Mouse (Mus musculus) midbrain, embryonic 14.5 days (tissue): ENCODE measurements around the gene Trim2. TPM values are rescaled to one million over a fixed set of nuclear protein-coding genes. Genes with fewer than 3 reads are reported as not detected.
A peak's percentile ranks its signal among the peaks of the same experiment; 100 is the strongest.

ENCODE experiments used
- ATAC-seq: fragments of 200-750 bp; cut with Nextera tagmentation; 2 replicates; pipeline ENCODE4 v1.8.0; 2017; ENCODE audit warnings: moderate number of reproducible peaks, moderate library complexity; ENCODE audit not compliant: low FRiP score, low TSS enrichment
- DNase-seq: peaks from one replicate; pipeline ENCODE4 v3.0.0-alpha.2; 2015
- H3K27ac ChIP-seq: fragments of 300-500 bp; sonication (generic); replicated peaks from 2 replicates; pipeline ENCODE4 v1.5.1; 2014; ENCODE audit warnings: mild to moderate bottlenecking, low read depth, low read length, moderate library complexity
- H3K27me3 ChIP-seq: fragments of 300-500 bp; sonication (generic); 2 replicates; pipeline ENCODE4 v1.6.1; 2014; ENCODE audit warnings: low read length, control low read depth, mixed read lengths; ENCODE audit not compliant: control insufficient read depth, insufficient read depth
- H3K36me3 ChIP-seq: fragments of 300-500 bp; sonication (generic); 2 replicates; pipeline ENCODE4 v1.6.1; 2014; ENCODE audit warnings: low read length, control low read depth; ENCODE audit not compliant: control insufficient read depth, insufficient read depth
- H3K4me1 ChIP-seq: fragments of 300-500 bp; sonication (generic); 2 replicates; pipeline ENCODE4 v1.6.1; 2014; ENCODE audit warnings: mild to moderate bottlenecking, antibody characterized with exemption, low read length, control low read depth; ENCODE audit not compliant: control insufficient read depth, insufficient read depth
- H3K4me2 ChIP-seq: fragments of 300-500 bp; sonication (generic); 2 replicates; pipeline ENCODE4 v1.6.1; 2014; ENCODE audit warnings: mild to moderate bottlenecking, low read length, moderate library complexity
- H3K4me3 ChIP-seq: fragments of 300-500 bp; sonication (generic); replicated peaks from 2 replicates; pipeline ENCODE4 v1.5.1; 2014; ENCODE audit warnings: low read depth, low read length
- H3K9ac ChIP-seq: fragments of 300-500 bp; sonication (generic); replicated peaks from 2 replicates; pipeline ENCODE4 v1.6.1; 2014; ENCODE audit warnings: mild to moderate bottlenecking, low read length, moderate library complexity
- H3K9me3 ChIP-seq: fragments of 300-500 bp; sonication (generic); 2 replicates; pipeline ENCODE4 v1.6.1; 2016; ENCODE audit warnings: low read length, control low read depth, mixed read lengths; ENCODE audit not compliant: control insufficient read depth
- WGBS: fragments of 180-500 bp; shearing (Covaris S2); extraction: QIAGEN DNeasy Blood & Tissue Kit; methylation state at CpG from one replicate; pipeline ENCODE4 v1.1.7; 2014; 5-methylcytosine and 5-hydroxymethylcytosine counted together
- polyA plus RNA-seq: library from polyadenylated mRNA; unstranded; fragments of >200 nt; fragmentation: Nextera tagmentation; extraction: Ambion mirVana; gene quantifications from 2 replicates; pipeline ENCODE4 v1.2.1, GENCODE M21; 2014

Trim2 gene
- polyA plus RNA-seq, 1 experiment from 2014 or later: 154 TPM

GRCm38 (mm10) chr3:84252776-84253654, 53.7 kb downstream of the Trim2 start:
- Histone ChIP-seq H3K27ac (peak overlapping the region; percentile 76), H3K9ac (no peak overlapping the region), H3K9me3 (no peaks in the 10 kb centered on the region), H3K27me3 (no peaks in the 10 kb centered on the region), H3K4me2 (peak overlapping the region; percentile 9; the same call in 1 of the 2 replicates), H3K4me1 (peaks cover 18% of the 10 kb centered on the region), H3K4me3 (no peak overlapping the region), H3K36me3 (no peaks in the 10 kb centered on the region; the same call in 1 of the 2 replicates)
- WGBS: 33% methylated on average over 11 of the region's 11 CpGs
- DNase-seq (peak; percentile 66), ATAC-seq (peak; percentile 74)

- 85% methylated on average over 4 of the region's 4 CpGs for WGBS
- H3K9me3 ChIP-seq: no peaks in the 10 kb centered on the region
- ATAC-seq (no peak), DNase-seq (no peak)
- H3K36me3 ChIP-seq: no peaks in the 10 kb centered on the region; the same call in 1 of the 2 replicates
- H3K9ac ChIP-seq: no peak overlapping the region
- no peak overlapping the region for H3K27ac ChIP-seq
- no peaks in the 10 kb centered on the region for H3K27me3 ChIP-seq
- peaks cover 20% of the 10 kb centered on the region for H3K4me1 ChIP-seq
- no peak overlapping the region for H3K4me2 ChIP-seq
- no peak overlapping the region for H3K4me3 ChIP-seq
Observed at GRCm38 (mm10) chr3:84251721-84252120, 55.0 kb downstream of the Trim2 start.

GRCm38 (mm10) chr3:84250275-84250674, 56.4 kb downstream of the Trim2 start:
- WGBS: 97% methylated on average over 7 of the region's 7 CpGs
- H3K27me3 ChIP-seq: no peaks in the 10 kb centered on the region
- peaks cover 2% of the 10 kb centered on the region; the same call in 1 of the 2 replicates for H3K36me3 ChIP-seq
- ATAC-seq (no peak), DNase-seq (no peak)
- H3K9me3 ChIP-seq: no peaks in the 10 kb centered on the region
- H3K4me2 ChIP-seq: no peak overlapping the region
- H3K27ac ChIP-seq: no peak overlapping the region
- H3K4me1 ChIP-seq: peaks cover 20% of the 10 kb centered on the region
- H3K9ac ChIP-seq: no peak overlapping the region
- H3K4me3 ChIP-seq: no peak overlapping the region

- Histone ChIP-seq H3K27me3 (no peaks in the 10 kb centered on the region), H3K4me1 (peaks cover 9% of the 10 kb centered on the region), H3K4me2 (no peak overlapping the region), H3K27ac (no peak overlapping the region), H3K36me3 (peaks cover 2% of the 10 kb centered on the region; the same call in 1 of the 2 replicates), H3K9ac (no peak overlapping the region), H3K9me3 (no peaks in the 10 kb centered on the region), H3K4me3 (no peak overlapping the region)
- DNase-seq: peak; percentile 71
- 38% methylated on average over 8 of the region's 8 CpGs for WGBS
- ATAC-seq: no peak
Observed at GRCm38 (mm10) chr3:84247789-84248188, 58.9 kb downstream of the Trim2 start.

GRCm38 (mm10) chr3:84246421-84246861, 60.2 kb downstream of the Trim2 start:
- Histone ChIP-seq H3K27me3 (no peaks in the 10 kb centered on the region), H3K9me3 (no peaks in the 10 kb centered on the region), H3K27ac (no peak overlapping the region), H3K4me1 (peaks cover 5% of the 10 kb centered on the region), H3K9ac (no peak overlapping the region), H3K4me3 (no peak overlapping the region), H3K4me2 (no peak overlapping the region), H3K36me3 (peaks cover 2% of the 10 kb centered on the region; the same call in 1 of the 2 replicates)
- no peak for ATAC-seq
- DNase-seq: no peak
- 85% methylated on average over 7 of the region's 7 CpGs for WGBS

- WGBS: 90% methylated on average over 3 of the region's 3 CpGs
- peaks cover 3% of the 10 kb centered on the region for H3K4me1 ChIP-seq
- H3K27me3 ChIP-seq: no peaks in the 10 kb centered on the region
- no peak for ATAC-seq
- peaks cover 2% of the 10 kb centered on the region; the same call in 1 of the 2 replicates for H3K36me3 ChIP-seq
- H3K4me2 ChIP-seq: no peak overlapping the region
- H3K9me3 ChIP-seq: no peaks in the 10 kb centered on the region; the same call in 1 of the 2 replicates
- H3K9ac ChIP-seq: no peak overlapping the region
- no peak for DNase-seq
- H3K27ac ChIP-seq: no peak overlapping the region
- H3K4me3 ChIP-seq: no peak overlapping the region
Observed at GRCm38 (mm10) chr3:84243116-84243515, 63.6 kb downstream of the Trim2 start.

- DNase-seq (no peak), ATAC-seq (no peak)
- WGBS: 93% methylated on average over 4 of the region's 4 CpGs
- no peaks in the 10 kb centered on the region; the same call in 1 of the 2 replicates for H3K9me3 ChIP-seq
- H3K4me1 ChIP-seq: no peaks in the 10 kb centered on the region
- H3K27ac ChIP-seq: no peak overlapping the region
- H3K9ac ChIP-seq: no peak overlapping the region
- no peaks in the 10 kb centered on the region for H3K27me3 ChIP-seq
- no peak overlapping the region for H3K4me2 ChIP-seq
- peaks cover 2% of the 10 kb centered on the region; the same call in 1 of the 2 replicates for H3K36me3 ChIP-seq
- no peak overlapping the region for H3K4me3 ChIP-seq
Observed at GRCm38 (mm10) chr3:84242497-84242896, 64.2 kb downstream of the Trim2 start.

- Histone ChIP-seq H3K4me2 (no peak overlapping the region), H3K4me3 (no peak overlapping the region), H3K9me3 (no peaks in the 10 kb centered on the region; the same call in 1 of the 2 replicates), H3K27ac (no peak overlapping the region), H3K9ac (no peak overlapping the region), H3K4me1 (no peaks in the 10 kb centered on the region), H3K27me3 (no peaks in the 10 kb centered on the region), H3K36me3 (peaks cover 2% of the 10 kb centered on the region; the same call in 1 of the 2 replicates)
- ATAC-seq: no peak
- WGBS: 96% methylated on average over 4 of the region's 4 CpGs
- no peak for DNase-seq
Observed at GRCm38 (mm10) chr3:84241098-84241497, 65.6 kb downstream of the Trim2 start.
